Mouse (Mus musculus): ENCODE data around the gene Gm12355.

DNA sequence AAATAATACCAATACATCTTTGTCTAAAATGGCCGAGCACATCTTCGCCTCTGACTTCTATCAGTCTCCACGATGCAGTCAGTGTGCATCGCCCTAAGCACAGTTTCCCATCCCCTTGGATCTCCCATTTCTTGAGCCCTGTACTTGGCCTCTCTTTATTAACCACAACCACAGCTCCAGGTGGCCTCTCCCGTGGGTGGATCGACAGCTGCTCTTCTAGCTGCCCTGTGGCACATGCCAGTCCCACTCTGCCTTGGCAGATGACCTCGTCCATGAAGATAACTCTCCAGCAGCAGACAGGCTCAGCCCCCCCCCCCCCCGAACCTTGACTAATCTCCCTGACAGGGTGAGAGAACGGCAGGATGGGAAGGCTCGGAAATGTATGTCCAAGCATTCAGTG is 30.0 kb downstream of the Gm12355 start:
- no peak for TF ChIP-seq POLR2A (IDR thresholded peaks at IDR 0.05; ENCODE audit: insufficient read length, low read depth)
- no peak for TF ChIP-seq MAX (IDR thresholded peaks at IDR 0.05; ENCODE audit: low read depth)
- no peak for TF ChIP-seq USF1 (IDR thresholded peaks at IDR 0.05; ENCODE audit: low read depth)
- TF ChIP-seq E2F4 (IDR thresholded peaks at IDR 0.05; ENCODE audit: insufficient read depth): no peak
- no peak for TF ChIP-seq POLR2AphosphoS2 (IDR thresholded peaks at IDR 0.05; ENCODE audit: insufficient read length, low read depth)
- peak; percentile 86 for TF ChIP-seq TCF12 (IDR thresholded peaks at IDR 0.05; ENCODE audit: insufficient read depth, poor library complexity, severe bottlenecking)
- TF ChIP-seq SRF (IDR thresholded peaks at IDR 0.05; ENCODE audit: control insufficient read depth, insufficient read length, low read depth): no peak
- TF ChIP-seq MYOG (IDR thresholded peaks at IDR 0.05; ENCODE audit: control insufficient read depth in 1 of 3, insufficient read depth in 1 of 3, insufficient read length in 2 of 3, low read depth in 2 of 3): peak; percentile 89 to 99 (median 96)
